In the genomic region with DNA sequence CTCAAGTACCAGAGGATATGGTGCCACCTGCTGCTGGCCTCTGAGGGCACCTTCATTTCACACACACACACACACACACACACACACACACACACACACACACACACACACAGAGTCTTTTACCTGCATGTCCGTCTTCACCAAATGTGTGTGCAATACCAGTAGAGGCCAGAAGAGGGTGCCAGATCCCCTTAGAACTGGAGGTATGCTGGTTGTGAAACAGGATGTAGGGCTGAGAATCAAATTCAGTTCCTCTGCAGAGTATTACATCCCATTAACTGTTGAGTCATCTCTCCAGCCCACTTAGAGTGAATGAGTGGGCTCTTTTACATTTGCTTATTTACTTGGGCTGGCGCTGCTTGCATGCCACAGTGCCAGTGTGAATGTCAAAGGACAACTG, we compare ENCODE assay signal across 9 mouse cellular contexts. TPM values are rescaled to one million over a fixed set of nuclear protein-coding genes. Genes with fewer than 3 reads are reported as not detected.
DNase-seq lines count a peak whose midpoint lies in the region; ATAC-seq lines count a peak whose summit lies in the region.
"Had no signal": no experiment of that assay in that cellular context is flagged by ENCODE, and none has a peak within 500 bp of the region (broad histone marks: within the 10 kb centered on the region; RNA-seq: fewer than 3 reads in every experiment).

No protein-coding gene starts in this region.

- DNase-seq in cerebellum, adult 11-12 months = peak; percentile 63
- no peak for DNase-seq in cerebellum, adult 11 months
- peak; percentile 48 for DNase-seq in midbrain, embryonic 10.5 days (ENCODE audit: low spot score)
- peak; percentile 84 for DNase-seq in thymus, postnatal 4 days
- no peak for DNase-seq in left cerebral cortex, adult 11 months (ENCODE audit: low spot score)

- H3K4me2 ChIP-seq in midbrain, embryonic 15.5 days = no peak overlapping the region
- H3K4me2 ChIP-seq: heart, embryonic 15.5 days had no signal

- H3K36me3 ChIP-seq in midbrain, embryonic 10.5 days = no peaks in the 10 kb centered on the region
- H3K36me3 ChIP-seq in midbrain, embryonic 15.5 days (replicated peaks) = no peaks in the 10 kb centered on the region
- no peaks in the 10 kb centered on the region for H3K36me3 ChIP-seq in megakaryocyte, embryonic 14.5 days (replicated peaks; ENCODE audit: low read length)
- H3K36me3 ChIP-seq: heart, embryonic 15.5 days had no signal

- H3K4me1 ChIP-seq in midbrain, embryonic 10.5 days = peaks cover 23% of the 10 kb centered on the region
- peaks cover 19% of the 10 kb centered on the region for H3K4me1 ChIP-seq in midbrain, embryonic 15.5 days
- H3K4me1 ChIP-seq in megakaryocyte, embryonic 14.5 days = peaks cover 28% of the 10 kb centered on the region

- H3K27me3 ChIP-seq in midbrain, embryonic 10.5 days (ENCODE audit: low read depth, poor library complexity, severe bottlenecking) = 0 out of 2 replicates have a peak, but pooled peaks cover 5% of the 10 kb centered on the region
- 0 out of 2 replicates have a peak, but pooled peaks cover 6% of the 10 kb centered on the region for H3K27me3 ChIP-seq in midbrain, embryonic 15.5 days (replicated peaks)
- peaks cover 23% of the 10 kb centered on the region for H3K27me3 ChIP-seq in megakaryocyte, embryonic 14.5 days (replicated peaks)
- H3K27me3 ChIP-seq: heart, embryonic 15.5 days had no signal

- no peak for ATAC-seq in midbrain, embryonic 15.5 days (replicated peaks)
- ATAC-seq in common myeloid progenitor, adult 5-6 weeks (replicated peaks; ENCODE audit: low read depth, poor library complexity, severe bottlenecking) = peak; percentile 18

- no peak overlapping the region for H3K9ac ChIP-seq in midbrain, embryonic 15.5 days
- H3K9ac ChIP-seq: heart, embryonic 15.5 days had no signal

- no peak overlapping the region for H3K4me3 ChIP-seq in midbrain, embryonic 10.5 days
- H3K4me3 ChIP-seq in midbrain, embryonic 15.5 days = no peak overlapping the region
- peak overlapping the region; percentile 53 for H3K4me3 ChIP-seq in megakaryocyte, embryonic 14.5 days (replicated peaks)
- H3K4me3 ChIP-seq: heart, embryonic 15.5 days had no signal

- no peak overlapping the region for H3K27ac ChIP-seq in midbrain, embryonic 10.5 days (replicated peaks)
- no peak overlapping the region for H3K27ac ChIP-seq in midbrain, embryonic 15.5 days
- H3K27ac ChIP-seq: heart, embryonic 15.5 days had no signal

- no peaks in the 10 kb centered on the region for H3K9me3 ChIP-seq in midbrain, embryonic 10.5 days (replicated peaks)
- H3K9me3 ChIP-seq in midbrain, embryonic 15.5 days = no peaks in the 10 kb centered on the region
- H3K9me3 ChIP-seq in megakaryocyte, embryonic 14.5 days = peaks cover 10% of the 10 kb centered on the region
- H3K9me3 ChIP-seq: heart, embryonic 15.5 days had no signal

- WGBS in midbrain, embryonic 10.5 days = 40% methylated on average over 2 of the region's 2 CpGs
- WGBS in midbrain, embryonic 15.5 days = 42% methylated on average over 2 of the region's 2 CpGs

RNA-seq across cellular contexts. Expression of a gene that starts 1.7 kb away (rescaled TPM):
- 19.3 and 22.5 TPM in 2 replicates for polyA plus RNA-seq in midbrain, embryonic 10.5 days (2016; fragmentation: Nextera tagmentation; extraction: Ambion mirVana)
- polyA plus RNA-seq in midbrain, embryonic 15.5 days (2015; fragmentation: Nextera tagmentation; extraction: Ambion mirVana) = 16.7 and 17.1 TPM in 2 replicates
- 10.8 and 11.0 TPM in 2 replicates for total RNA-seq in common myeloid progenitor, adult 5-6 weeks (2017)
- 9.8 and 13.7 TPM in 2 replicates for polyA plus RNA-seq in megakaryocyte, embryonic 14.5 days (2012; ENCODE audit: insufficient read depth, low replicate concordance)

RNA-seq across cellular contexts. Expression of a gene that starts 3.8 kb away (rescaled TPM):
- 2.6 and 4.6 TPM in 2 replicates for polyA plus RNA-seq in midbrain, embryonic 10.5 days (2016; fragmentation: Nextera tagmentation; extraction: Ambion mirVana)
- 0.23 and 2.0 TPM in 2 replicates for polyA plus RNA-seq in midbrain, embryonic 15.5 days (2015; fragmentation: Nextera tagmentation; extraction: Ambion mirVana)
- 0.96 and 3.3 TPM in 2 replicates for total RNA-seq in common myeloid progenitor, adult 5-6 weeks (2017)
- 0.25 TPM in 1 of 2 replicates, not detected in the other for polyA plus RNA-seq in megakaryocyte, embryonic 14.5 days (2012; ENCODE audit: insufficient read depth, low replicate concordance)
- polyA plus RNA-seq: heart, embryonic 15.5 days had no signal

RNA-seq across cellular contexts. Expression of a gene that starts 10.8 kb away (rescaled TPM):
- polyA plus RNA-seq in midbrain, embryonic 10.5 days (2016; fragmentation: Nextera tagmentation; extraction: Ambion mirVana) = 13.7 and 14.8 TPM in 2 replicates
- 16.6 and 17.5 TPM in 2 replicates for polyA plus RNA-seq in midbrain, embryonic 15.5 days (2015; fragmentation: Nextera tagmentation; extraction: Ambion mirVana)
- total RNA-seq in common myeloid progenitor, adult 5-6 weeks (2017) = 1.4 TPM in 1 of 2 replicates, not detected in the other
- polyA plus RNA-seq in megakaryocyte, embryonic 14.5 days (2012; ENCODE audit: insufficient read depth, low replicate concordance) = 2.6 TPM in 1 of 2 replicates, not detected in the other

RNA-seq across cellular contexts. Expression of a gene that starts 16.8 kb away (rescaled TPM):
- 95.4 and 96.9 TPM in 2 replicates for polyA plus RNA-seq in midbrain, embryonic 10.5 days (2016; fragmentation: Nextera tagmentation; extraction: Ambion mirVana)
- polyA plus RNA-seq in midbrain, embryonic 15.5 days (2015; fragmentation: Nextera tagmentation; extraction: Ambion mirVana) = 134 and 135 TPM in 2 replicates
- 15.2 and 31.2 TPM in 2 replicates for total RNA-seq in common myeloid progenitor, adult 5-6 weeks (2017)
- 78.7 and 108 TPM in 2 replicates for polyA plus RNA-seq in megakaryocyte, embryonic 14.5 days (2012; ENCODE audit: insufficient read depth, low replicate concordance)

RNA-seq across cellular contexts. Expression of a gene that starts 33.8 kb away (rescaled TPM):
- 54.9 and 76.3 TPM in 2 replicates for polyA plus RNA-seq in midbrain, embryonic 10.5 days (2016; fragmentation: Nextera tagmentation; extraction: Ambion mirVana)
- polyA plus RNA-seq in midbrain, embryonic 15.5 days (2015; fragmentation: Nextera tagmentation; extraction: Ambion mirVana) = 106 and 110 TPM in 2 replicates
- not detected in 2 replicates for total RNA-seq in common myeloid progenitor, adult 5-6 weeks (2017)
- 0.34 TPM in 1 of 2 replicates, not detected in the other for polyA plus RNA-seq in megakaryocyte, embryonic 14.5 days (2012; ENCODE audit: insufficient read depth, low replicate concordance)

Comparison
In these comparisons a context has a peak if more than half of its experiments do, and no peak if none do; other contexts are left out.
1. DNase-seq: peak in cerebellum, adult 11-12 months (single experiment), midbrain, embryonic 10.5 days (single experiment) and thymus, postnatal 4 days (single experiment); none in cerebellum, adult 11 months (single experiment) and left cerebral cortex, adult 11 months (single experiment).